Mouse (Mus musculus) neural tube, embryonic 14.5 days (tissue): ENCODE measurements around the gene Smarca2. TPM values are rescaled to one million over a fixed set of nuclear protein-coding genes. Genes with fewer than 3 reads are reported as not detected.
A peak's percentile ranks its signal among the peaks of the same experiment; 100 is the strongest.

ENCODE experiments used
- ATAC-seq: fragments of 200-750 bp; cut with Nextera tagmentation; 2 replicates; pipeline ENCODE4 v1.8.0; 2017; ENCODE audit warnings: low read depth, mild to moderate bottlenecking, moderate TSS enrichment, moderate library complexity
- H3K27ac ChIP-seq: fragments of 300-500 bp; sonication (generic); 2 replicates; pipeline ENCODE4 v1.5.1; 2014; ENCODE audit warnings: low read depth, mild to moderate bottlenecking, control low read depth, low read length, moderate library complexity, mixed read lengths
- H3K27me3 ChIP-seq: fragments of 300-500 bp; sonication (generic); 2 replicates; pipeline ENCODE4 v1.6.1; 2014; ENCODE audit warnings: low read length; ENCODE audit not compliant: control insufficient read depth, insufficient read depth
- H3K36me3 ChIP-seq: fragments of 300-500 bp; sonication (generic); 2 replicates; pipeline ENCODE4 v1.6.1; 2014; ENCODE audit warnings: low read length, mixed read lengths; ENCODE audit not compliant: control insufficient read depth, insufficient read depth
- H3K4me1 ChIP-seq: fragments of 300-500 bp; sonication (generic); 2 replicates; pipeline ENCODE4 v1.6.1; 2014; ENCODE audit warnings: low read length; ENCODE audit not compliant: control insufficient read depth, insufficient read depth
- H3K4me2 ChIP-seq: fragments of 300-500 bp; sonication (generic); 2 replicates; pipeline ENCODE4 v1.6.1; 2014; ENCODE audit warnings: mild to moderate bottlenecking, low read depth, low read length, control low read depth
- H3K4me3 ChIP-seq: fragments of 300-500 bp; sonication (generic); 2 replicates; pipeline ENCODE4 v1.5.1; 2014; ENCODE audit warnings: low read depth, low read length, control low read depth, mixed read lengths
- H3K9ac ChIP-seq: fragments of 300-500 bp; sonication (generic); replicated peaks from 2 replicates; pipeline ENCODE4 v1.6.1; 2014; ENCODE audit warnings: low read depth, mild to moderate bottlenecking, control low read depth, low read length, mixed read lengths
- H3K9me3 ChIP-seq: fragments of 300-500 bp; sonication (generic); 2 replicates; pipeline ENCODE4 v1.6.1; 2016; ENCODE audit warnings: low read length; ENCODE audit not compliant: control insufficient read depth
- WGBS: fragments of 180-500 bp; shearing (Covaris S2); extraction: QIAGEN DNeasy Blood & Tissue Kit; methylation state at CpG from one replicate; pipeline ENCODE4 v1.1.7; 2014; 5-methylcytosine and 5-hydroxymethylcytosine counted together
- polyA plus RNA-seq: library from polyadenylated mRNA; unstranded; fragments of >200 nt; fragmentation: Nextera tagmentation; extraction: Ambion mirVana; gene quantifications from 2 replicates; pipeline ENCODE4 v1.2.1, GENCODE M21; 2014

Gene Smarca2
- polyA plus RNA-seq, 1 experiment from 2014 or later, result 128 TPM

DNA sequence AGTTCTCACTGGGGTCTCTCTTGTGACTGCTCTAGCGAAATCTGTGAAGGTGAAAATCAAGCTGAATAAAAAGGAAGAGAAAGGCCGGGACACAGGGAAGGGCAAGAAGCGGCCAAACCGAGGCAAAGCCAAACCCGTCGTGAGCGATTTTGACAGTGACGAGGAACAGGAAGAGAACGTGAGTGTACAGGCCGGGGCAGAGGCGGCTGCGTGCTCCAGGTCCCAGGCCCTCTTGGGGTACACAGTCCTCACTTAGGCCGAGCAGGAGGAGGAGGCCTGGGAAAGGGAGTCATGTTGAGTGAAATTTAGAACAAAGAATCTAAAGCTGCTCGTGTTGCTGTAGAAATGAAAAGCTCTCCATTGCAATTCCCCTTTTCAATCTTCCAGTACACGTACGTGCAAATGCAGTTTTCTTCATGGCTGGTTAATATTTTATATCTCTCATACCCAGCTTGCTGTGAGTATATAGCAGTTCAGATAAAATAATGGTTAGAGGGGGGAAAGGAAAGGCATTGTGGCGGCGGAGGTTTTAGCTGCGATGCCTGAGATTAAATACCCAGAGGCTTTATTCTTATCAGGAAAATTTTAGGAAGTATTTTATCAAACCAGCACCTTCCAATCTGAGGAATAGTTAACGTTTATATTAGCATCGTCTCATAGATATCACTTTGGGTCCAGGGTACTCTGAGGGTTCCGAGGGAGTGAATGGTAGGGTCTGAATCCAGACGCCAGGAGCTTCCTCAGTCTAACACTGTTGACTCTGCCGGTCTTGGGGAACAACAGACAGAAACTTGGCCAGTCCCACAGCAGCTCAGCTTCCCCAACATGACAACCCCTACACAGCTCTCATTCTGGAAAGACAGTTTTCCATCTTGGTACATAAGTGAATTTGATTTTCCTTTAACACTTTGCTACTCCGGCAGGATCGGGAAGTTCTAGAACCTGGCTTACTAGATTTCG, 171.5 kb downstream of the Smarca2 start:
- Histone ChIP-seq H3K4me2 (no peak overlapping the region), H3K4me3 (no peak overlapping the region), H3K9ac (no peak overlapping the region), H3K36me3 (peaks cover 16% of the 10 kb centered on the region), H3K27ac (no peak overlapping the region), H3K4me1 (no peaks in the 10 kb centered on the region), H3K27me3 (no peaks in the 10 kb centered on the region), H3K9me3 (no peaks in the 10 kb centered on the region)
- no peak for ATAC-seq
- WGBS, result 87% methylated on average over 27 of the region's 27 CpGs

DNA sequence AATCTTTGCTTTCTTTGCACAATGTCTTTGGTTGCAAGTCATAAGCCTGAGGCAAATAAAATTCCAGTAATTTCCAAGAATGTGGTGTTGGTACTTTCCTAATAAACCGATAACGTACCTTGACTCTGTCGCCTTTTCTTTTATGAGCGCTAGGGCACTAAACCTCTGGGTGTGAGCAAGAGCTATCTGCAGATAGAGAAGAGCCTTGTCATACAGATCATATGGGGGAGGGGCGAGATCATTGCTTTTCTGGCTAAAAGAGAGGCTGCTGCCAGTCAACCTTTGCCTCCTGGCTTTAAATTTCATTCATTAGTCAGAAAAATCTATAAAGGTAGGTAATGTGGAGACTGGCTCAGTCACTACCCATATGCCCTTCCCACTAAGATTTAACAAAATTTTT, 173.3 kb downstream of the Smarca2 start:
- Histone ChIP-seq H3K27ac (no peak overlapping the region), H3K9ac (no peak overlapping the region), H3K27me3 (no peaks in the 10 kb centered on the region), H3K4me3 (no peak overlapping the region), H3K9me3 (no peaks in the 10 kb centered on the region), H3K4me1 (no peaks in the 10 kb centered on the region), H3K36me3 (peaks cover 16% of the 10 kb centered on the region), H3K4me2 (no peak overlapping the region)
- no peak for ATAC-seq
- WGBS, result 80% methylated on average over 5 of the region's 5 CpGs

DNA sequence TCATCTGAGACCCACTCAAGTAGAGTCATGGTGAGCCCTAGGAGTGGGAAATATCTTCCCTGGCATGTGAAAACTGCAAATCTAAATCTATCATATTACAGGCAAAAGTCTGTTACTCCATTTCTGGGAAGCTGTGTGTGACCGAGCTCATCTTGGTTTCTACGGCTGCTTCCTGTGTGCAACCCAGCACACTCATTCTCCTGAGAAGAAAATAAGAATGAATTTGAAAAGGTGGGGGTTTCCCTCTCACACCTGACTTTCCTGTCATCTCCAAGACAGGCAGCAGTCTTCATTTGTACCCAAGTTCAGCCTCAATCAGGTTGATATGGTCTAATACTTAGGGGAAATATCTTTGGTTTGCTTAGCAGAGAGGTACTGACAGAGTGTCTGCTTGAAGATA, 176.4 kb downstream of the Smarca2 start:
- ATAC-seq, result no peak
- no peak overlapping the region for H3K27ac ChIP-seq
- no peaks in the 10 kb centered on the region for H3K4me1 ChIP-seq
- no peaks in the 10 kb centered on the region for H3K27me3 ChIP-seq
- WGBS, result 92% methylated on average over 2 of the region's 2 CpGs
- no peak overlapping the region for H3K4me3 ChIP-seq
- no peaks in the 10 kb centered on the region for H3K9me3 ChIP-seq
- peaks cover 6% of the 10 kb centered on the region; the same call in 1 of the 2 replicates for H3K36me3 ChIP-seq
- no peak overlapping the region for H3K9ac ChIP-seq
- no peak overlapping the region for H3K4me2 ChIP-seq

DNA sequence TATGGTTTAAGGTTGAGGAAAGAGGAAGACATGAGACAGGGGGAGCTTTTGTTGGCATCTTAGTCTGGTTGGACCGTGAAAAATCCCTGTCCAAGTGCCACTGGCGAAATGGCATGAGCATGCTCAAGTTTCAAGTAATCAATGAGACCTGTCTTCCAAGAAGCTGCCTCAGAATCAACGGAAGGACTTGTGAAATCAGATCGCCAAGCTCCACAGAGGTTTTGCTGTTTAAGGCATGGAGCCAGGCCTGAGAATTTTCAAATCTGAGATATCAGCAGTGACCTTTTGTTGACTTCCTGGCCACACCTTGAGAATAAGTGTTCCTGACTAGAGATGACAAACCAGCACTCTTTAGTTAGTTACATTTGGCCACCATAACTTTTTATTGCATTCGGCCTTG, 183.6 kb downstream of the Smarca2 start:
- no peak for ATAC-seq
- Histone ChIP-seq H3K9me3 (no peaks in the 10 kb centered on the region), H3K9ac (no peak overlapping the region), H3K4me2 (no peak overlapping the region), H3K27me3 (no peaks in the 10 kb centered on the region), H3K36me3 (no peaks in the 10 kb centered on the region), H3K4me1 (no peaks in the 10 kb centered on the region), H3K27ac (no peak overlapping the region), H3K4me3 (no peak overlapping the region)
- 90% methylated on average over 5 of the region's 5 CpGs for WGBS

DNA sequence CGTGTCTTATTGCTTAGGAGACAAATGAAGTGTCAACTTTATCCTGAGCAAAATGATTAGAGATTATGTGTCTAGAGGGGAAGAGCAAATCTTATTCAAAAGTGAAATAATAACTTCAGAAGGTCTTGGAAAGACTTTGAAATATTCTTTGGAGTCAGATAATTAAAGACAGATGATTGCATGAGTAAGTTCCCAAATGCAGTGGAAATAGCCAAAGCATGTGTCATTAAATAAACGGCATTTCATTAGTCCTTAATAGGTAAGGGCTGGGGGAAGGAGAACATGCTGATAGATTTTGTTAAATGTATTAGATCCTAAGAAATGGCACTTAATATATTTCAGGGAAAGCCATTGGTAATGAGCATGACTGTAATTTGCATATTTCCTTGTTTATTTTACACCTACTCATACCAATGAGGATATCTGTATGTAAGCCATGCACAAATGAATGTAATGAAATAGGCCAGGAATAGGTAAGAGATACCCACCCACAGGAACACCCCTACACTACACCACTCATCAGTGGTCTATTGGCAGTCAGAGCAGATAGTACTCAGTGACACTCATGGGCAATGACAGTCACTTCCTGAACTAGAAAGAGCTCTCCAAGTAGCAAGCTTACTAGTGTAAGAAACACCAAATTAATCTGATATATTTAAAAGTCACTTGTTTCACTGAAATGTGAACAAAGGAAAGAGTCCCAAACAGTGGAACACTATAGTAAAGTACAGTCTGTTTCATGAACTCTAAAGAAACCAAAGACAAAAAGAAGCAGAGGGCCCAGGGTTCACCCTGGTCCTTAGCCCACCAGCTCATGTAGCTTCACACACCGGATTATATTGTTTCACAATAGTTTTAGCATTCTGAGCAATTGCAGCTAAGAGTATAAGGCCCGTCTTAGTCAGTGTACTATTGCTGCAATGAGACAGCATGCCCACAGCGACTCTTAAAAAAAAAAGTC, 185.8 kb downstream of the Smarca2 start:
- Histone ChIP-seq H3K36me3 (no peaks in the 10 kb centered on the region), H3K4me3 (no peak overlapping the region), H3K4me1 (no peaks in the 10 kb centered on the region), H3K27ac (no peak overlapping the region), H3K27me3 (no peaks in the 10 kb centered on the region), H3K9ac (no peak overlapping the region), H3K9me3 (no peaks in the 10 kb centered on the region), H3K4me2 (no peak overlapping the region)
- WGBS, result 81% methylated on average over 5 of the region's 5 CpGs
- ATAC-seq, result no peak

DNA sequence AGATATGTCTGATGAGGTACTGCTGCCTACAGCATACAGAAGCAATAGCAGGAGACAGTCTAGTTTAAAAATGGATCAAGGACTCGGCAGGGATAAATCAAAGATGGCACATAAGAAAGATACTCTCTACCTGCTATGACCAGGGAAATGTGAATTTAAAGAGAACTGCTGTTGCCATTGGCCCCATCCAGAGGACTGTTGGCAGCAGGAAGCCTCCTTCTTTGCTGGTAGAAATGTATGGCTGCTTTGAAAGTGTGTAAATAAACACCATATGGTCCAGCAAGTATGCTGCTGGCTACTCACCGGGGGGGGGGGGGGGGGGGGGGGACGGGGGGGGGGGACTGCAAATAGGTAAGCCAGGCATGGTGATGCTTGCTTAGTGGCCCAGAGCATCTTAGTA, 189.5 kb downstream of the Smarca2 start:
- no peak for ATAC-seq
- WGBS, result 76% methylated on average over 1 of the region's 3 CpGs

DNA sequence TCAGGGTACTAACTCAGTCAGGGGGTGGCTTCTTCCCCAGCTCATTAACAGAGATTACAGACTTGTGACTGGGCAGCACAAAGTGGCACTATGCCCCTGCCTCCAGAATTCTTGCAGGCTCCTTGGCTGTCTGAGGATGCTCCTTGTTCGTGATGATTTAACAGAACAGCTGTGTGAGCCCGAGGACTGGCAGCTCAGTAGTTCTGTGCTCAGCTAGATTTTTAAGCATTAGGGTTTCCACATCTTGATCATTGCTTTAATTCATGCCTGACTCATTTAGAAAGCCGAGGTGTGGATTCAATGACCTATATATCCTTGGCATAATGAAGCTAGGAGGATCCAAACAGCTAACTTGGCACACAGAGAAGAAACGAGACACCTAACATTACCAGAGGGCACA, 191.2 kb downstream of the Smarca2 start:
- Histone ChIP-seq H3K9me3 (no peaks in the 10 kb centered on the region), H3K4me3 (no peak overlapping the region), H3K27ac (no peak overlapping the region), H3K4me2 (no peak overlapping the region), H3K27me3 (no peaks in the 10 kb centered on the region), H3K4me1 (no peaks in the 10 kb centered on the region), H3K36me3 (no peaks in the 10 kb centered on the region), H3K9ac (no peak overlapping the region)
- ATAC-seq, result no peak
- WGBS, result 75% methylated on average over 4 of the region's 4 CpGs

More for the DNA sequence above, 189.5 kb downstream of the Smarca2 start:
- no peak overlapping the region for H3K9ac ChIP-seq
- no peak overlapping the region for H3K4me3 ChIP-seq
- no peak overlapping the region for H3K4me2 ChIP-seq
- H3K27ac ChIP-seq, result no peak overlapping the region
- H3K9me3 ChIP-seq, result no peaks in the 10 kb centered on the region
- H3K27me3 ChIP-seq, result no peaks in the 10 kb centered on the region
- no peaks in the 10 kb centered on the region for H3K36me3 ChIP-seq
- no peaks in the 10 kb centered on the region for H3K4me1 ChIP-seq

DNA sequence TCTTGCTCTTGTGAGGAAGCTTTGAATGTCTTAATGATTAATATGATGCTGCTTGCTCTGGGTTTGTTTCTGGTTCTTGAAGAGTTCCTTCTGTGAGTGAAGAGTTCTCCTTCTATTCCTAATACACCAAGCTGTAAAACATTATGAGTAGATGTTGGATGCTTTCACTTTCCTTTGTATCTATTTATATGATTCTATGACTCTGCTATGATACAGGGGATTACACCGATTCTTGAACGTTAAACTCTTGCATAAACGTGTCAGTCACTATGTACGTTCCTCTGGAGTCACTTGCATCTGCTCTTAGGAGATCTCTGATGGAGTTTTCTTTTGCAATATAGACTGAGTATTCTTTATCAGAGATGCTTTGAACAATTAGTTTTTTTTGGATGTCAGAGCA, 199.6 kb downstream of the Smarca2 start:
- Histone ChIP-seq H3K4me2 (no peak overlapping the region), H3K27ac (no peak overlapping the region), H3K4me1 (no peaks in the 10 kb centered on the region), H3K27me3 (no peaks in the 10 kb centered on the region), H3K9ac (no peak overlapping the region), H3K9me3 (no peaks in the 10 kb centered on the region), H3K4me3 (no peak overlapping the region), H3K36me3 (no peaks in the 10 kb centered on the region)
- WGBS, result 90% methylated on average over 4 of the region's 4 CpGs
- no peak for ATAC-seq

DNA sequence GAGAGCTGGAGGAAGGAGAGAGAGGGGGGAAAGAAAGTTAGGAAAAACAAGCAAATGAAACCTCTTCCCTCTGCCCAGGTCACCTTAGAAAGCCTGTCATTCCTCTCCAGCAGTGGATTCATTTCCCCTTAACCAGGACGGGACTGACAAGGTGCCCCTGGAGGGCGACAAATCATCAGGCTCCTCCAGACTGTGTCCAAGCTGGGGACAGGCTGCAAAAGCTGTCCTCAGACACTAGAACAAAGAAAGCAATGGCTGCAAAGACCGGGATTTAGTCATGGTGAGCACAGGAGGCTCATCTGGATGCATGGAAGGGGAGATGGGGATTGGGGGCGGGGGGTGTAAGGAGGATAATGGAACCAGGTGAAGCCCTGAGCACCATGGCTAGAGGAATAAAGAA, 209.8 kb downstream of the Smarca2 start:
- Histone ChIP-seq H3K27me3 (no peaks in the 10 kb centered on the region), H3K4me3 (no peak overlapping the region), H3K36me3 (no peaks in the 10 kb centered on the region), H3K9me3 (no peaks in the 10 kb centered on the region), H3K4me1 (no peaks in the 10 kb centered on the region), H3K27ac (no peak overlapping the region), H3K9ac (no peak overlapping the region), H3K4me2 (no peak overlapping the region)
- WGBS, result 30% methylated on average over 4 of the region's 4 CpGs
- 0 out of 2 replicates have a peak, but pooled peaks have one; percentile 56 for ATAC-seq
